Mouse (Mus musculus) induced T-regulatory cell, adult 2 months (primary cell): Measurements from ENCODE around the gene Iqcc.

ENCODE experiments used
- DNase-seq: peaks from one replicate; pipeline ENCODE4 v3.0.0-alpha.2; 2012; ENCODE audit warnings: low read depth

Gene Iqcc

GRCm38 (mm10) chr4:129618786-129619691 lies at the start of gene Iqcc:
Iqcc (minus strand) TSS chr4:129619099.
- peak; percentile 97 for DNase-seq

GRCm38 (mm10) chr4:129662255-129662813 lies 43.4 kb upstream of the Iqcc start:
- DNase-seq: peak; percentile 28

- no peak for DNase-seq
Observed at GRCm38 (mm10) chr4:129661584-129661983, 42.7 kb upstream of the Iqcc start.

- no peak for DNase-seq
Observed at GRCm38 (mm10) chr4:129654770-129655169, 35.9 kb upstream of the Iqcc start.

- DNase-seq: no peak
Observed at GRCm38 (mm10) chr4:129650359-129650758, 31.5 kb upstream of the Iqcc start.

- no peak for DNase-seq
Observed at GRCm38 (mm10) chr4:129648656-129649055, 29.8 kb upstream of the Iqcc start.

- DNase-seq: no peak
Observed at GRCm38 (mm10) chr4:129645204-129645603, 26.3 kb upstream of the Iqcc start.

GRCm38 (mm10) chr4:129641756-129642155 lies 22.9 kb upstream of the Iqcc start:
- no peak for DNase-seq

GRCm38 (mm10) chr4:129640638-129641467 lies 22.0 kb upstream of the Iqcc start, which contains the start of gene Txlna:
Txlna (minus strand) TSS chr4:129641065.
- peak; percentile 97 for DNase-seq

GRCm38 (mm10) chr4:129640101-129640637 lies 21.3 kb upstream of the Iqcc start:
- no peak for DNase-seq

- DNase-seq: no peak
Observed at GRCm38 (mm10) chr4:129639221-129639620, 20.3 kb upstream of the Iqcc start.

- DNase-seq: no peak
Observed at GRCm38 (mm10) chr4:129633852-129634251, 15.0 kb upstream of the Iqcc start.

GRCm38 (mm10) chr4:129631867-129632266 lies 13.0 kb upstream of the Iqcc start:
- DNase-seq: no peak

- DNase-seq: no peak
Observed at GRCm38 (mm10) chr4:129630944-129631343, 12.0 kb upstream of the Iqcc start.

GRCm38 (mm10) chr4:129626035-129626434 lies 7.1 kb upstream of the Iqcc start:
- DNase-seq: no peak

GRCm38 (mm10) chr4:129625496-129625895 lies 6.6 kb upstream of the Iqcc start:
- no peak for DNase-seq

- peak; percentile 86 for DNase-seq
Observed at GRCm38 (mm10) chr4:129625029-129625370, 6.1 kb upstream of the Iqcc start.

GRCm38 (mm10) chr4:129624281-129625028 lies 5.6 kb upstream of the Iqcc start:
- DNase-seq: peak; percentile 96

- DNase-seq: no peak
Observed at GRCm38 (mm10) chr4:129623681-129624091, 4.8 kb upstream of the Iqcc start, which contains the start of gene Ccdc28b. Ccdc28b (minus strand) TSS chr4:129623947.

- DNase-seq: peak; percentile 39
Observed at GRCm38 (mm10) chr4:129622803-129623535, 4.1 kb upstream of the Iqcc start.
